ENCODE assay signal across 18 mouse cellular contexts in the genomic region with DNA sequence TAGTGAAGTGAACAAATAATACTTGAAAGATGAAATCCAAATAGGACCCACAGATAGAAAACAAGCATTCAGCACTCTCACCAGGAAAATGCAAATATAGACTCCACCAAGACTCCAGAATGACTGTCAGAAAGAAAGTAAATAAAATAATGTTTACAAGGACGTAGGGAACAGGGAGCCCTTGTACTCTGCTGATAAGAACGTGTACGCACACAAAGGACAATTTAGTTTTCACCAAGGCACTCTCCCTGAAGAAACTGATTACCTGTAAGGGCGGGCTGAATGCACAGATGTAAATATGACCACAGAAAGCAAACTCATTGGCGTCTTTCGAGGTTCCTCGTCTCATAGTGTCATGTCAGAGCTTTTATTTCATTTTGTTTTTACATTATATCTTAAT. TPM values are rescaled to one million over a fixed set of nuclear protein-coding genes. Genes with fewer than 3 reads are reported as not detected.
DNase-seq lines count a peak whose midpoint lies in the region; ATAC-seq and TF ChIP-seq lines count a peak whose summit lies in the region.
"Had no signal": no experiment of that assay in that cellular context is flagged by ENCODE, and none has a peak within 500 bp of the region (broad histone marks: within the 10 kb centered on the region; RNA-seq: fewer than 3 reads in every experiment).

No protein-coding gene starts in this region.

- TF ChIP-seq POLR2A in liver, adult 2 months (IDR thresholded peaks at IDR 0.05; ENCODE audit: extremely low read depth, insufficient read depth, low read length), result no peak

- TF ChIP-seq CTCF in liver, adult 2 months (IDR thresholded peaks at IDR 0.05; ENCODE audit: low read depth, low read length), result no peak
- TF ChIP-seq CTCF in left cerebral cortex, adult 2 months (IDR thresholded peaks at IDR 0.05), result no peak

- H3K4me3 ChIP-seq in liver, adult 2 months (ENCODE audit: insufficient read depth, low read depth, low read length), result no peak overlapping the region
- H3K4me3 ChIP-seq in stomach, embryonic 14.5 days (ENCODE audit: low read depth, low read length), result no peak overlapping the region
- no peak overlapping the region for H3K4me3 ChIP-seq in left cerebral cortex, adult 2 months
- H3K4me3 ChIP-seq in heart, embryonic 10.5 days, result no peak overlapping the region
- H3K4me3 ChIP-seq: embryonic facial prominence, embryonic 12.5 days; forebrain, embryonic 15.5 days had no signal

- H3K27ac ChIP-seq in liver, adult 2 months (replicated peaks; ENCODE audit: insufficient read depth, low read depth, low read length), result no peak overlapping the region
- no peak overlapping the region for H3K27ac ChIP-seq in stomach, embryonic 14.5 days (ENCODE audit: low read length)
- no peak overlapping the region for H3K27ac ChIP-seq in left cerebral cortex, adult 2 months
- H3K27ac ChIP-seq in heart, embryonic 10.5 days, result no peak overlapping the region
- H3K27ac ChIP-seq: embryonic facial prominence, embryonic 12.5 days; forebrain, embryonic 15.5 days had no signal

- intact Hi-C loops in left cerebral cortex, adult 2 months (cut with DNase I), result no loop called here

- no peak overlapping the region for H3K9ac ChIP-seq in liver, adult 2 months (ENCODE audit: low read depth, low read length)
- H3K9ac ChIP-seq in stomach, embryonic 14.5 days (replicated peaks; ENCODE audit: low read depth, low read length), result no peak overlapping the region
- H3K9ac ChIP-seq: embryonic facial prominence, embryonic 12.5 days; forebrain, embryonic 15.5 days had no signal

- no peaks in the 10 kb centered on the region for H3K27me3 ChIP-seq in liver, adult 2 months (ENCODE audit: control insufficient read depth, insufficient read depth, low read length)
- H3K27me3 ChIP-seq in stomach, embryonic 14.5 days (ENCODE audit: control insufficient read depth, insufficient read depth, low read length), result no peaks in the 10 kb centered on the region
- no peaks in the 10 kb centered on the region for H3K27me3 ChIP-seq in heart, embryonic 10.5 days (ENCODE audit: insufficient read depth, poor library complexity, severe bottlenecking)
- H3K27me3 ChIP-seq: embryonic facial prominence, embryonic 12.5 days; forebrain, embryonic 15.5 days had no signal

- peak; percentile 69 for DNase-seq in liver, adult 2 months (ENCODE audit: extremely low read depth, low read depth, low spot score)
- no peak for DNase-seq in liver
- peak; percentile 39 for DNase-seq in lung, postnatal 25 days (ENCODE audit: low spot score)
- DNase-seq in lung, postnatal 4 days, result no peak
- no peak for DNase-seq in left cerebral cortex, adult 2 months (ENCODE audit: extremely low spot score in 1 of 2, low spot score in 2 of 2)
- DNase-seq in heart, embryonic 10.5 days (ENCODE audit: low spot score), result no peak
- DNase-seq: adrenal gland, postnatal 10 days; cerebellum, adult 11 months; cerebellum, adult 8-10 months; cerebellum, postnatal 25 days; gastrocnemius, postnatal 36 days; heart, adult 11 months; heart, postnatal 10 days; heart, postnatal 4 days had no signal

- no peaks in the 10 kb centered on the region; the same call in 1 of the 2 replicates for H3K4me1 ChIP-seq in liver, adult 2 months (ENCODE audit: control insufficient read depth, insufficient read depth, low read length)
- peaks cover under 1% of the 10 kb centered on the region; the same call in 1 of the 2 replicates for H3K4me1 ChIP-seq in stomach, embryonic 14.5 days (ENCODE audit: control insufficient read depth, insufficient read depth, low read length)
- H3K4me1 ChIP-seq in heart, embryonic 10.5 days, result no peaks in the 10 kb centered on the region
- H3K4me1 ChIP-seq: forebrain, embryonic 15.5 days had no signal

- H3K4me2 ChIP-seq in stomach, embryonic 14.5 days (replicated peaks; ENCODE audit: low read depth, low read length), result no peak overlapping the region
- H3K4me2 ChIP-seq: embryonic facial prominence, embryonic 12.5 days; forebrain, embryonic 15.5 days had no signal

- peaks cover 30% of the 10 kb centered on the region for H3K36me3 ChIP-seq in liver, adult 2 months (ENCODE audit: control insufficient read depth, insufficient read depth, low read length)
- no peaks in the 10 kb centered on the region for H3K36me3 ChIP-seq in stomach, embryonic 14.5 days (ENCODE audit: control insufficient read depth, insufficient read depth, low read length)
- H3K36me3 ChIP-seq in heart, embryonic 10.5 days, result no peaks in the 10 kb centered on the region
- H3K36me3 ChIP-seq: embryonic facial prominence, embryonic 12.5 days; forebrain, embryonic 15.5 days had no signal

- peak; percentile 77 for ATAC-seq in stomach, embryonic 14.5 days (ENCODE audit: insufficient number of reproducible peaks, insufficient read depth, low FRiP score, low read depth)
- ATAC-seq: forebrain, embryonic 15.5 days had no signal

- no peaks in the 10 kb centered on the region for H3K9me3 ChIP-seq in stomach, embryonic 14.5 days (ENCODE audit: control insufficient read depth, low read depth, low read length)
- no peaks in the 10 kb centered on the region for H3K9me3 ChIP-seq in heart, embryonic 10.5 days
- H3K9me3 ChIP-seq: embryonic facial prominence, embryonic 12.5 days; forebrain, embryonic 15.5 days had no signal

- no peaks in the 10 kb centered on the region; the same call in 1 of the 2 replicates for H3K79me2 ChIP-seq in liver, adult 2 months (ENCODE audit: control insufficient read depth, insufficient read depth, low read length)

- WGBS in liver, adult 2 months, result 38% methylated on average over 7 of the region's 7 CpGs
- WGBS in stomach, embryonic 14.5 days, result 61% methylated on average over 7 of the region's 7 CpGs
- WGBS in heart, embryonic 10.5 days, result 66% methylated on average over 7 of the region's 7 CpGs

RNA-seq across cellular contexts. Expression of gene Hpgd, which starts 10.2 kb away (rescaled TPM):
- total RNA-seq in liver, adult 2 months (2014; rRNA removed), result 248 and 368 TPM in 2 replicates
- polyA plus RNA-seq in liver, adult 2 months (2012; rRNA removed), result 59.8 and 76.5 TPM in 2 replicates
- polyA plus RNA-seq in stomach, embryonic 14.5 days (2014; fragmentation: Nextera tagmentation; extraction: Ambion mirVana), result 57.4 and 62.8 TPM in 2 replicates
- total RNA-seq in left cerebral cortex, adult 2 months (2021), result 1 to 10 TPM; 3.2 to 4.1 TPM
- 19.7 and 19.8 TPM in 2 replicates for polyA plus RNA-seq in heart, embryonic 10.5 days (2016; fragmentation: Nextera tagmentation; extraction: Ambion mirVana)
- total RNA-seq: MEL had no signal

Comparison
In these comparisons a context has a peak if more than half of its experiments do, and no peak if none do; other contexts are left out.
1. DNase-seq: peak in liver, adult 2 months (single experiment) and lung, postnatal 25 days (single experiment); none in liver (single experiment), lung, postnatal 4 days (0 of 2), left cerebral cortex, adult 2 months (0 of 2) and heart, embryonic 10.5 days (single experiment).